In genomic region chr8:119897933-119898332, GRCm38 (mm10) we compare ENCODE assay signal across 11 mouse cellular contexts. TPM values are rescaled to one million over a fixed set of nuclear protein-coding genes. Genes with fewer than 3 reads are reported as not detected.
DNase-seq lines count a peak whose midpoint lies in the region; ATAC-seq lines count a peak whose summit lies in the region.
"Had no signal": no experiment of that assay in that cellular context is flagged by ENCODE, and none has a peak within 500 bp of the region (broad histone marks: within the 10 kb centered on the region; RNA-seq: fewer than 3 reads in every experiment).

No protein-coding gene starts in this region.

- no peaks in the 10 kb centered on the region for H3K4me1 ChIP-seq in neural tube, embryonic 15.5 days
- H3K4me1 ChIP-seq: midbrain, embryonic 12.5 days had no signal

- no peaks in the 10 kb centered on the region for H3K36me3 ChIP-seq in neural tube, embryonic 15.5 days
- H3K36me3 ChIP-seq: midbrain, embryonic 12.5 days had no signal

- H3K4me3 ChIP-seq in neural tube, embryonic 15.5 days (replicated peaks) = no peak overlapping the region
- H3K4me3 ChIP-seq: midbrain, embryonic 12.5 days had no signal

- no peaks in the 10 kb centered on the region for H3K9me3 ChIP-seq in neural tube, embryonic 15.5 days (replicated peaks)
- H3K9me3 ChIP-seq: midbrain, embryonic 12.5 days had no signal

- H3K27me3 ChIP-seq in neural tube, embryonic 15.5 days (replicated peaks) = peaks cover 20% of the 10 kb centered on the region

- peak; percentile 43 for DNase-seq in embryo, embryonic 10 days (ENCODE audit: low spot score)
- no peak for DNase-seq in embryo, embryonic 9.5 days (ENCODE audit: extremely low spot score)
- peak; percentile 37 for DNase-seq in neural tube, embryonic 10.5 days (ENCODE audit: extremely low spot score, low spot score)
- no peak for DNase-seq in cerebellum, postnatal 14 days
- DNase-seq in cerebellum, adult 11 months = no peak
- no peak for DNase-seq in frontal cortex, postnatal 10 days (ENCODE audit: low spot score in 2 of 2)
- DNase-seq: cerebellum, adult 9-10 months; heart, postnatal 4 days had no signal

- no peak overlapping the region for H3K27ac ChIP-seq in neural tube, embryonic 15.5 days (replicated peaks)
- H3K27ac ChIP-seq: midbrain, embryonic 12.5 days had no signal

- H3K9ac ChIP-seq in neural tube, embryonic 15.5 days (replicated peaks) = no peak overlapping the region
- H3K9ac ChIP-seq: midbrain, embryonic 12.5 days had no signal

- ATAC-seq in neural tube, embryonic 15.5 days (ENCODE audit: low FRiP score) = no peak
- ATAC-seq in megakaryocyte-erythroid progenitor cell, adult 5-6 weeks (replicated peaks; ENCODE audit: low FRiP score, low TSS enrichment, poor library complexity, severe bottlenecking) = peak; percentile 55; the same call in 1 of the 2 replicates

- 27% methylated on average over 13 of the region's 13 CpGs for WGBS in neural tube, embryonic 15.5 days

- no peak overlapping the region for H3K4me2 ChIP-seq in neural tube, embryonic 15.5 days
- H3K4me2 ChIP-seq: midbrain, embryonic 12.5 days had no signal

RNA-seq across cellular contexts. Expression of gene Usp10, which starts 12.2 kb away (rescaled TPM):
- polyA plus RNA-seq in neural tube, embryonic 15.5 days (2015; fragmentation: Nextera tagmentation; extraction: Ambion mirVana) = 121 and 127 TPM in 2 replicates
- total RNA-seq in megakaryocyte-erythroid progenitor cell, adult 5-6 weeks (2014; fragmentation: Nextera tagmentation) = 211 and 258 TPM in 2 replicates
- total RNA-seq in megakaryocyte-erythroid progenitor cell, adult 5-6 weeks (2017) = 78.8 and 80.2 TPM in 2 replicates

RNA-seq across cellular contexts. Expression of gene Gm20388, which starts 12.7 kb away (rescaled TPM):
- 3.5 TPM in 1 of 2 replicates, not detected in the other for polyA plus RNA-seq in neural tube, embryonic 15.5 days (2015; fragmentation: Nextera tagmentation; extraction: Ambion mirVana)
- total RNA-seq in megakaryocyte-erythroid progenitor cell, adult 5-6 weeks (2014; fragmentation: Nextera tagmentation) = 7.3 and 11.4 TPM in 2 replicates
- 17.9 and 18.1 TPM in 2 replicates for total RNA-seq in megakaryocyte-erythroid progenitor cell, adult 5-6 weeks (2017)
- polyA plus RNA-seq: midbrain, embryonic 12.5 days had no signal

RNA-seq across cellular contexts. Expression of gene Klhl36, which starts 35.9 kb away (rescaled TPM):
- 16.5 and 17.4 TPM in 2 replicates for polyA plus RNA-seq in neural tube, embryonic 15.5 days (2015; fragmentation: Nextera tagmentation; extraction: Ambion mirVana)
- total RNA-seq in megakaryocyte-erythroid progenitor cell, adult 5-6 weeks (2014; fragmentation: Nextera tagmentation) = 2.2 and 4.4 TPM in 2 replicates
- total RNA-seq in megakaryocyte-erythroid progenitor cell, adult 5-6 weeks (2017) = 3.2 and 5.6 TPM in 2 replicates

RNA-seq across cellular contexts. Expression of gene Cotl1, which starts 57.6 kb away (rescaled TPM):
- 104 and 158 TPM in 2 replicates for polyA plus RNA-seq in neural tube, embryonic 15.5 days (2015; fragmentation: Nextera tagmentation; extraction: Ambion mirVana)
- 24.4 and 63.9 TPM in 2 replicates for total RNA-seq in megakaryocyte-erythroid progenitor cell, adult 5-6 weeks (2014; fragmentation: Nextera tagmentation)
- 30.4 and 44.2 TPM in 2 replicates for total RNA-seq in megakaryocyte-erythroid progenitor cell, adult 5-6 weeks (2017)

Comparison
In these comparisons a context has a peak if more than half of its experiments do, and no peak if none do; other contexts are left out.
1. DNase-seq: peak in embryo, embryonic 10 days (single experiment) and neural tube, embryonic 10.5 days (single experiment); none in embryo, embryonic 9.5 days (single experiment), cerebellum, postnatal 14 days (0 of 2), cerebellum, adult 11 months (single experiment) and frontal cortex, postnatal 10 days (0 of 2).